Mouse (Mus musculus) cerebellum, postnatal 36 days (tissue): Measurements from ENCODE around the gene Pgpep1.

ENCODE experiments used
- DNase-seq, 2 experiments: peaks; one replicate each; pipeline ENCODE4 v3.0.0; 2021 to 2022; ENCODE audit warnings: mixed read lengths in 2 of 2

Pgpep1 gene

GRCm38 (mm10) chr8:70689892-70690390, 29.8 kb upstream of the Pgpep1 start:
- DNase-seq = no peak

GRCm38 (mm10) chr8:70688136-70688535, 27.9 kb upstream of the Pgpep1 start:
- DNase-seq = no peak

- DNase-seq = peak in 1 of 2 experiments; percentile 34
Measured at GRCm38 (mm10) chr8:70687576-70687975, 27.4 kb upstream of the Pgpep1 start.

GRCm38 (mm10) chr8:70684291-70684690, 24.1 kb upstream of the Pgpep1 start:
- no peak for DNase-seq

- no peak for DNase-seq
Measured at GRCm38 (mm10) chr8:70682692-70683091, 22.5 kb upstream of the Pgpep1 start.

GRCm38 (mm10) chr8:70682193-70682592, 22.0 kb upstream of the Pgpep1 start:
- DNase-seq = no peak

- DNase-seq = no peak
Measured at GRCm38 (mm10) chr8:70681410-70681809, 21.2 kb upstream of the Pgpep1 start.

- DNase-seq = no peak
Measured at GRCm38 (mm10) chr8:70680039-70680438, 19.9 kb upstream of the Pgpep1 start.

- no peak for DNase-seq
Measured at GRCm38 (mm10) chr8:70679404-70679803, 19.2 kb upstream of the Pgpep1 start.

GRCm38 (mm10) chr8:70678679-70679078, 18.5 kb upstream of the Pgpep1 start:
- no peak for DNase-seq

GRCm38 (mm10) chr8:70677451-70678080, 17.4 kb upstream of the Pgpep1 start:
- DNase-seq = no peak

GRCm38 (mm10) chr8:70675336-70675735, 15.1 kb upstream of the Pgpep1 start:
- DNase-seq = no peak

GRCm38 (mm10) chr8:70674716-70675115, 14.5 kb upstream of the Pgpep1 start:
- DNase-seq = no peak

- DNase-seq = peak in 1 of 2 experiments; percentile 24
Measured at GRCm38 (mm10) chr8:70674109-70674508, 13.9 kb upstream of the Pgpep1 start.

GRCm38 (mm10) chr8:70673079-70673856, 13.1 kb upstream of the Pgpep1 start, which contains the start of gene Lsm4:
Gene Lsm4 (plus strand): TSS chr8:70673248.
- DNase-seq = peak; percentile 96 to 100

- no peak for DNase-seq
Measured at GRCm38 (mm10) chr8:70672325-70673078, 12.3 kb upstream of the Pgpep1 start.

GRCm38 (mm10) chr8:70671615-70672324, 11.6 kb upstream of the Pgpep1 start:
- no peak for DNase-seq

GRCm38 (mm10) chr8:70667071-70667470, 6.9 kb upstream of the Pgpep1 start:
- DNase-seq = no peak

- no peak for DNase-seq
Measured at GRCm38 (mm10) chr8:70665599-70665998, 5.4 kb upstream of the Pgpep1 start.

GRCm38 (mm10) chr8:70664631-70665030, 4.4 kb upstream of the Pgpep1 start:
- no peak for DNase-seq

GRCm38 (mm10) chr8:70663691-70664090, 3.5 kb upstream of the Pgpep1 start:
- DNase-seq = no peak

- DNase-seq = peak; percentile 47 to 61
Measured at GRCm38 (mm10) chr8:70659604-70660272, 450 bp downstream of the Pgpep1 start.
